Mouse (Mus musculus): ENCODE data around the gene Psmd9.

DNA sequence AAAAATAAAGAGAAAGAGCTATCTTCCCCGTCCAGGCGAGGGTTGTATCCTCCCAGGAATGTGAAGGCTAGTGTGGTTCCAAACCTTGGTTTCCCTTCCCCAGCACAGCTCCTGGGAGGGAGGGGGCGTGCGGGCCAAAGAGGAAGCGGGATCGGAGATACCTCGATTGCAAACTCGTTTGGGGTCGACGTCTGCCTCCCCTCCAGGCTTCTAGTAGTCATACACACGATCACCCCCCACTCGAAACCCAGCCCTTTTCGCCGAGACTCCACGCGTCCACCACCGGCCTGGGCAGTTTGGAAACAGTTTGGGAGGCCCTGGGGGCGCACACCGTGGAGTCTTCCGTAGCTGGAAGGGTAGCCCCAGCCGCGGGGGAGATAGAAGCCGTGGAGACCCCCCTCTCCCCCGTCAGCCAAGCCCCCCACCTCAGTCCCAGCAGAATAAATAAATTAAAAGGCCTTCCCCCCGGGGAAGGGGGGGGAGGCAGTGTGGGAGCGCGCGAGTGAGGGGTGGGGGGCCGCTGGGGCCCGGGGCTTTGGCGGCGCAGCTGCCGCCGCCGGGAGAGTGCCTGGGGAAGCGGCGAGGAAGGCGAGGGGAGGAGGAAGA, 27.6 kb upstream of the Psmd9 start:
- TF ChIP-seq CTCF (IDR thresholded peaks at IDR 0.05; ENCODE audit: extremely low read depth, insufficient read length, insufficient replicate concordance, low read depth, low read length) (no peak), POLR2A (IDR thresholded peaks at IDR 0.05; ENCODE audit: low read depth, low read length) (no peak)

All from small intestine, adult 2 months (tissue).